Mouse (Mus musculus): ENCODE measurements around the gene Ap1b1.

GRCm38 (mm10) chr11:4974376-4975122, 12.1 kb upstream of the Ap1b1 start:
- TF ChIP-seq CTCF (IDR thresholded peaks at IDR 0.05; ENCODE audit: control insufficient read depth, insufficient read depth, insufficient replicate concordance, low read depth, low read length) (no peak), POLR2A (IDR thresholded peaks at IDR 0.05; ENCODE audit: control insufficient read depth, low read depth, low read length) (no peak)

Measured in testis, adult 2 months (tissue).